Mouse (Mus musculus): ENCODE data around the gene Relch. TPM values are rescaled to one million over a fixed set of nuclear protein-coding genes. Genes with fewer than 3 reads are reported as not detected.

The Relch gene
- polyA plus RNA-seq (2017; shearing (Covaris generic)), result 10 to 100 TPM; 33.0 to 36.9 TPM

DNA sequence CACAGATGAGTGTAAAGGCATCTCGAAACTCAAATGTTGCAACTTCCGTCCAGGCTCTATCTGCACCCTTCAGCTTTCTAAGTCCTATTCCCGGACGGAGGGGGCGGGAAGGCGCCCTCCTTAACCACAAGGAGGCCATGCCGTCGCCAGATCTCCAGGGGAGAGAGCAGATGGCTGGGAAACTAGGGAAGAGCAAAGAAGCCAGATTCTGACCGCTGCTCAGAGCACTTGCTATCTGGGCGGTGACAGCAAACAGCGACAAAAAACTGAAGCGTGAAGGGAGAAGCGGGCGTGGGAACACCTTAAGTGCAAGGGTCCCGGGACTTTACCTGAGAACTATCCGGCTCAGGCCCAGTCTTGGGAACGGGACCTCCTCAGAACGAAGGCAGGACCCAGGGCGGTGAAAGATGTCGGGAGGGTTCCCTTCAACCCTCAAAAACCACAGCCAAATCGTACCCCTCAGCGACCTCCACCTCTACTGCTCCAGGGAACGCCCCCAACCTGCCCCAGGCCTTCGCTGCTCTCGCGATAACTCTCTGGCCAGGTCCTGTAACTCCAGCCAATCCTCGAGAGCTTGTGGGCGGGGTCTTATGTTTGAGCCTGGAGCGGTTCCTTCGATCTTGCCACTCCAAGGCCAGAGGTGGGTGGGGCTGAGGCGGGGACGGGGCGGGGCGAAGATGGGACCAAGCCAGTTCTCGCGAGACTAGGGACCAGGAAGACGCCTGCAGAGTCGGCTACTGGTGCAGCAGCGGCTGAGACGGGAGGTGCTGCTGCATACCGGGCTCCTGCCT lies at the start of gene Relch, which contains the start of gene Pign:
TSS of gene Relch (plus strand) at position 691 of the 791 bp plus-strand sequence.
TSS of gene Pign (minus strand) at position 507 of the 791 bp plus-strand sequence.

DNA sequence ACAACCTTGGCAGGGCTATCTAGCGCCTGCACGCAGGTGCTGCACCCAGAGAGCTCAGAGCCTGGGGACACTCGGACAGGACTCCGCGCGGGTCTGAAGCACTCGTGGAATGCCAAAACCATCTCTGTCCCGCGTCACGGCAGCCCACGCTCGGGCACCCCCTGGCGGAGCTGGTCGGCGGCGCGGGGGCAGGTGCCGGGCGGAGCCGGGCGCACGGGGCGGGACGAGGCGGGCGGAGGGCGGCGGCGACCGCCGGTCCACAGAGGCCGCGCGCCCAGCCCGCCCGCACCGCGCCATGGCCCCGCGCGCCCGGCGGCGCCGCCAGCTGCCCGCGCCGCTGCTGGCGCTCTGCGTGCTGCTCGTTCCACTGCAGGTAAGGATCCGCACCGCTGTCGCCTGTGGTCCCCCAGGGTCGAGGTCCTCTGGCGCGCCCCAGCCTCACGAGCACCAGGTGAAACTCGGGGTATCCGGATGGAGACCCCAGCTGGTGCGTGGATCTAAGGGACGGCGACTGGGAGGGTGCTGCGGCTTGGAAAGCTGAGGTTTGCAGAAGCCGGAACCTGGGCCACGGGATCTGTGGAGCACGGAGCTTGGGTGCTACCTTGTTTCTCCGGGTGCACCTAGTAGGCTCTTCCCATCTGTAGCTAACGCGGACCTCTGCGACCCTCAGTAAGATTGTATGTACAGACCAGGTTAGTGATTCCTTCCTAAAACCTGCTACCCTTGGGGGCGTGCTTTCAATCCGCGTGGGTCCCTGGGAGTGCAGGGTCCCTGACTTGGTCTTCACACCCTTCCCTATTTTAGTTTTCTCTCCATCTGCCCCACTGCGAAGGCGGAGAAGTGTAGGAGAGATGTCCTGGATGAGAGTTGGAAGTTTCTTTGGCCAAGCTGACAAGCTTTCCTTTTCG lies 117.0 kb downstream of the Relch start, which contains the start of gene Tnfrsf11a:
TSS of gene Tnfrsf11a (plus strand) at position 262 of the 908 bp plus-strand sequence.

Other genes with a start within 250 kb of the Relch start
- 10 to 100 TPM; 22.4 to 25.9 TPM for gene Pign, start 184 bp upstream of the Relch start, polyA plus RNA-seq (2017; shearing (Covaris generic))
- 1 to 10 TPM in 1 of 2 experiments, under 1 TPM in 1; 0.68 to 1.1 TPM for gene Tnfrsf11a, start 116.9 kb downstream of the Relch start, polyA plus RNA-seq (2017; shearing (Covaris generic))

Measured in inflammation-experienced regulatory T-cells (primary cell).